Mouse (Mus musculus) adipose tissue, adult 10 weeks (tissue): ENCODE measurements around the gene Ramp1. TPM values are rescaled to one million over a fixed set of nuclear protein-coding genes. Genes with fewer than 3 reads are reported as not detected.

Experiments used
- polyA plus RNA-seq: library from polyadenylated mRNA; stranded (reverse); fragments of 350-450 nt; fragmentation: Illumina TruSeq; extraction: RNeasy Lipid Tissue Mini Kit (QIAGEN cat#74804); gene quantifications from one replicate; pipeline ENCODE4 v1.2.3, GENCODE M21; 2014; ENCODE audit warnings: low read depth, low replicate concordance

Gene Ramp1
- polyA plus RNA-seq: 35.0 TPM

DNA sequence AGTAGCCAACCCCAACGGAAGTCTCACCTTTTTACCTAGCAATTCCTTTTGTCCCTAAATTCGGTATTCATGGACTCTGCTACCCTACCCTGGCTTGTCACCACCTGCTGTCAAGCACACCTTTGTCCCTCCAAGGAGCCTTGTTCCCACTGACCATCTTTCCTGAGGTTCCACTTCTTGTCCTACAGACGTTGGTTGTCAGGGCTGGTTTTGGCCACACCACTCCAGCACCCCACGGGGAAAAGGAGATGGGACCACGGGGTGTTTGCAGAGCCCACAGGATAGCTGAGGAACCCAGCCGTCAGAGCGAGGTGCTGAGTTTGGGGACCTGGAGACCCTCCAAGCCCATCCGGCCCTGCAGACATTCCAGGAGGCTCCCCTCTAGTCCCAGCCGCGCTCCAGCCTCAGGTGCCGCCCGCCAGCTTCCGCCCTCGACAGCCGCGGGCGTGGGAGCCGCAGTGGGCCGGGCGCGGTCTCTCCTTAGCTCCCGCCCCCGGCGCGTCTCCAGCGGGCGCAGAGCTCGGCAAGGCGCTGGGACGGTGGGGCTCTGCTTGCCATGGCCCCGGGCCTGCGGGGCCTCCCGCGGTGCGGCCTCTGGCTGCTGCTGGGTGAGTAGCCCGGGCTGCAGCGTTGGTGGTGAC is at the start of gene Ramp1:
TSS of gene Ramp1 (plus strand) at position 290 of the 641 bp plus-strand sequence.

GRCm38 (mm10) chr1:91144813-91145212 is 34.8 kb upstream of the Ramp1 start, which contains the start of gene Rbm44:
Rbm44 (plus strand) TSS chr1:91145089.

DNA sequence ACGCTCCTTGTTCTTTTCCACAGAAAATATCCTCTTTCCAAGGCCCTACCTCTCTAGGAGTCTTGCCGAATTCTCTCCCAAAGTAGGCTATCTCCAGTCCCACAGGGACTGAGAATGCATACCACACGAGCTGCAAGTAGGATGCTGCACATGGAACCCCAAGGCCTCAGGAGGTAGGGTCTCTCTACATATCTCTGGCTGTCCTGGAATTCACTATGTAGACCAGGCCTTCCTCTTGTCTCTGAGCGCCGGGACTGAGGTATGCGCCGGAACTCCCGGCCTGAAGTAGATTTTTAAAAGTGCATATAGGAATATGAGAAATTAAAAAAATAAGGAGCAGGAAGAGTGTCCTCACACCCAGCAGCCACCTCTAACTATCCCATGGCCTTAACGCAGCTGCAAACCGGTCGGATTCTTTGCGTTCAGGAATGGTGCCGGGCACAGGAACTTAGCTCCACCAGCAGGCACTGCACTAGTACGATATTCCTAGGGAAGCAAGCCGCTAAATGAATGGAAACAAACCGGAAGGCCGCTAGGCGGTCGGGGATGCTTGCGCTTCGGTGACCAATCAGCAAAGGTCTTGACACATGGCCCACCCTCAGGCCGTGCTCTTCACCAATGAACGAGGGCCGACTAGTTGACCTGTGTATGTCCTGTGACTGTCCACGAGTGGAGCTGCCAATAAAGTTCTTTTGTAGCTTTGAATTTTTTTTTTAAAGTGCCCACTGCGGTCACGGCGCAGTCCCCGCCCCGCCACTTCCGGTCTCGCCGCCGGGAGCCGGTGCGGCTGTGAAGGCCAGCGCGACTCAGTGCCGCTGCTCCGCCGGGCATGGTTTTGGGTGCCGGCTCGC is 70.2 kb downstream of the Ramp1 start, which contains the start of gene Ube2f:
TSS of gene Ube2f (plus strand) at position 741 of the 851 bp plus-strand sequence.

Other genes with a start within 250 kb of the Ramp1 start
- not detected for gene Prlh, start 226.7 kb upstream of the Ramp1 start, polyA plus RNA-seq
- 7.7 TPM for gene Rab17, start 210.2 kb upstream of the Ramp1 start, polyA plus RNA-seq
- gene Lrrfip1, start 181.1 kb upstream of the Ramp1 start, polyA plus RNA-seq: 18.1 TPM
- gene Rbm44, start 34.7 kb upstream of the Ramp1 start, polyA plus RNA-seq: 0.88 TPM
- 45.3 TPM for gene Ube2f, start 70.5 kb downstream of the Ramp1 start, polyA plus RNA-seq
- 15.7 TPM for gene Scly, start 118.5 kb downstream of the Ramp1 start, polyA plus RNA-seq
- gene Espnl, start 142.3 kb downstream of the Ramp1 start, polyA plus RNA-seq: 0.12 TPM
- 0.27 TPM for gene Klhl30, start 171.2 kb downstream of the Ramp1 start, polyA plus RNA-seq
- 0.21 TPM for gene Erfe, start 186.6 kb downstream of the Ramp1 start, polyA plus RNA-seq
- 60.2 TPM for gene Ilkap, start 219.0 kb downstream of the Ramp1 start, polyA plus RNA-seq
- gene Hes6, start 234.2 kb downstream of the Ramp1 start, polyA plus RNA-seq: 23.1 TPM